Mouse (Mus musculus) forebrain, embryonic 14.5 days (tissue): ENCODE results near the gene Mettl23. TPM values are rescaled to one million over a fixed set of nuclear protein-coding genes. Genes with fewer than 3 reads are reported as not detected.
"Not testable (repeated sequence)": the region's sequence is repeated elsewhere in the genome, so short reads cannot be mapped to it uniquely, and the experiment has no call there.

Source experiments
- ATAC-seq: fragments of 200-750 bp; cut with Nextera tagmentation; 2 replicates; pipeline ENCODE4 v1.8.0; 2017; ENCODE audit warnings: mild to moderate bottlenecking, moderate library complexity
- DNase-seq: peaks from one replicate; pipeline ENCODE4 v3.0.0-alpha.2; 2015; ENCODE audit warnings: low spot score
- H3K27ac ChIP-seq: fragments of 300-500 bp; sonication (generic); 2 replicates; pipeline ENCODE4 v1.5.1; 2014; ENCODE audit warnings: low read depth, mild to moderate bottlenecking, control low read depth, low read length, moderate library complexity
- H3K27me3 ChIP-seq: fragments of 300-500 bp; sonication (generic); replicated peaks from 2 replicates; pipeline ENCODE4 v1.6.1; 2014; ENCODE audit warnings: low read length, control low read depth, mixed read lengths; ENCODE audit not compliant: control insufficient read depth, insufficient read depth
- H3K36me3 ChIP-seq: fragments of 300-500 bp; sonication (generic); 2 replicates; pipeline ENCODE4 v1.6.1; 2014; ENCODE audit warnings: low read length, control low read depth; ENCODE audit not compliant: control insufficient read depth, insufficient read depth
- H3K4me1 ChIP-seq: fragments of 300-500 bp; sonication (generic); 2 replicates; pipeline ENCODE4 v1.6.1; 2014; ENCODE audit warnings: antibody characterized with exemption, low read length, control low read depth; ENCODE audit not compliant: control insufficient read depth, insufficient read depth
- H3K4me2 ChIP-seq: fragments of 300-500 bp; sonication (generic); 2 replicates; pipeline ENCODE4 v1.6.1; 2014; ENCODE audit warnings: mild to moderate bottlenecking, control low read depth, low read length
- H3K4me3 ChIP-seq: fragments of 300-500 bp; sonication (generic); 2 replicates; pipeline ENCODE4 v1.5.1; 2014; ENCODE audit warnings: low read depth, low read length, control low read depth
- H3K9ac ChIP-seq: fragments of 300-500 bp; sonication (generic); 2 replicates; pipeline ENCODE4 v1.6.1; 2014; ENCODE audit warnings: mild to moderate bottlenecking, low read length, control low read depth, moderate library complexity
- H3K9me3 ChIP-seq: fragments of 300-500 bp; sonication (generic); replicated peaks from 2 replicates; pipeline ENCODE4 v1.6.1; 2016; ENCODE audit warnings: low read length, control low read depth, mixed read lengths; ENCODE audit not compliant: control insufficient read depth
- WGBS: fragments of 180-500 bp; shearing (Covaris S2); extraction: QIAGEN DNeasy Blood & Tissue Kit; methylation state at CpG from one replicate; pipeline ENCODE4 v1.1.7; 2014; 5-methylcytosine and 5-hydroxymethylcytosine counted together
- polyA plus RNA-seq: library from polyadenylated mRNA; unstranded; fragments of >200 nt; fragmentation: Nextera tagmentation; extraction: Ambion mirVana; gene quantifications from 2 replicates; pipeline ENCODE4 v1.2.1, GENCODE M21; 2014

Mettl23 gene
- polyA plus RNA-seq, 1 experiment from 2014 or later = 100 TPM

- H3K4me2 ChIP-seq = no peak overlapping the region
- no peaks in the 10 kb centered on the region for H3K27me3 ChIP-seq
- WGBS = 75% methylated on average over 7 of the region's 7 CpGs
- no peak for ATAC-seq
- peaks cover 23% of the 10 kb centered on the region for H3K4me1 ChIP-seq
- no peak overlapping the region for H3K4me3 ChIP-seq
- no peak for DNase-seq
- H3K36me3 ChIP-seq = peaks cover 65% of the 10 kb centered on the region
- no peaks in the 10 kb centered on the region for H3K9me3 ChIP-seq
- H3K27ac ChIP-seq = no peak overlapping the region
- H3K9ac ChIP-seq = no peak overlapping the region
Measured at GRCm38 (mm10) chr11:116839601-116840000, 3.5 kb upstream of the Mettl23 start.

GRCm38 (mm10) chr11:116840748-116841147 lies 2.3 kb upstream of the Mettl23 start:
- H3K9ac ChIP-seq = no peak overlapping the region
- H3K27ac ChIP-seq = no peak overlapping the region
- H3K36me3 ChIP-seq = peaks cover 54% of the 10 kb centered on the region
- DNase-seq (no peak), ATAC-seq (no peak)
- H3K4me2 ChIP-seq = peak overlapping the region; percentile 85
- 82% methylated on average over 4 of the region's 4 CpGs for WGBS
- peak overlapping the region; percentile 1 for H3K4me3 ChIP-seq
- H3K4me1 ChIP-seq = peaks cover 23% of the 10 kb centered on the region
- no peaks in the 10 kb centered on the region for H3K27me3 ChIP-seq
- no peaks in the 10 kb centered on the region for H3K9me3 ChIP-seq

- Histone ChIP-seq H3K27ac (peak overlapping the region; percentile 97), H3K4me3 (peak overlapping the region; percentile 73), H3K4me1 (peaks cover 23% of the 10 kb centered on the region), H3K9me3 (no peaks in the 10 kb centered on the region), H3K36me3 (peaks cover 47% of the 10 kb centered on the region), H3K27me3 (no peaks in the 10 kb centered on the region), H3K9ac (peak overlapping the region; percentile 93), H3K4me2 (peak overlapping the region; percentile 85)
- DNase-seq (peak; percentile 76), ATAC-seq (peak; percentile 67)
- under 1% methylated on average over 71 of the region's 73 CpGs for WGBS
Measured at GRCm38 (mm10) chr11:116842531-116843260, 382 bp upstream of the Mettl23 start.

DNA sequence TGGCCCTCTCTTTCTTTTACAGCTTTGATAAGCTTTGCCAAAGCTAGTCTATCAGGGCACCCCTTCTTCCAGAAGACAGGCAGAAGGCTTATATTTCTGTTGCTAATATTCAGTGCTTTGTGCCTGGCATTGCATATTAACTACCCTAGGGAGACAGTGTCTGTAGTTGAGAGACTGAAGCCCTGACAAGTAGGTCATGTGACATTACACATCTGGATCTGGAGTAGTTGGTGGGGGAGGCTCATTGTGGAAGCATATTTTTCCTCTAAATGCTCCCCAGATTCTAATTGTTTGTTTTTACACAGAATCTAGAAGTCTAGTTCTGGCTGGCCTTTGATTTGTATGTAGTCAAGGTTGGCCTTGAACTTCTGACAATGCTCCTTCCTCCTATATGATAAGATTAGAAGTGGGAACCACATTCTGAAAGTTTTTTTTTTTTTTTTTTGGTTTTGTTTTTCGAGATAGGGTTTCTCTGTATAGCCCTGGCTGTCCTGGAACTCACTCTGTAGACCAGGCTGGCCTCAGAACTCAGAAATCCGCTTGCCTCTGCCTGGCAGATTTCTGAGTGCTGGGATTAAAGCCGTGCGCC lies 3.6 kb downstream of the Mettl23 start:
- ATAC-seq = no peak
- no peak overlapping the region for H3K4me3 ChIP-seq
- H3K9ac ChIP-seq = no peak overlapping the region
- no peak for DNase-seq
- H3K27me3 ChIP-seq = no peaks in the 10 kb centered on the region
- no peak overlapping the region for H3K27ac ChIP-seq
- 78% methylated on average over 4 of the region's 4 CpGs for WGBS
- no peak overlapping the region for H3K4me2 ChIP-seq
- H3K4me1 ChIP-seq = peaks cover 23% of the 10 kb centered on the region
- H3K36me3 ChIP-seq = peaks cover 50% of the 10 kb centered on the region
- no peaks in the 10 kb centered on the region for H3K9me3 ChIP-seq

DNA sequence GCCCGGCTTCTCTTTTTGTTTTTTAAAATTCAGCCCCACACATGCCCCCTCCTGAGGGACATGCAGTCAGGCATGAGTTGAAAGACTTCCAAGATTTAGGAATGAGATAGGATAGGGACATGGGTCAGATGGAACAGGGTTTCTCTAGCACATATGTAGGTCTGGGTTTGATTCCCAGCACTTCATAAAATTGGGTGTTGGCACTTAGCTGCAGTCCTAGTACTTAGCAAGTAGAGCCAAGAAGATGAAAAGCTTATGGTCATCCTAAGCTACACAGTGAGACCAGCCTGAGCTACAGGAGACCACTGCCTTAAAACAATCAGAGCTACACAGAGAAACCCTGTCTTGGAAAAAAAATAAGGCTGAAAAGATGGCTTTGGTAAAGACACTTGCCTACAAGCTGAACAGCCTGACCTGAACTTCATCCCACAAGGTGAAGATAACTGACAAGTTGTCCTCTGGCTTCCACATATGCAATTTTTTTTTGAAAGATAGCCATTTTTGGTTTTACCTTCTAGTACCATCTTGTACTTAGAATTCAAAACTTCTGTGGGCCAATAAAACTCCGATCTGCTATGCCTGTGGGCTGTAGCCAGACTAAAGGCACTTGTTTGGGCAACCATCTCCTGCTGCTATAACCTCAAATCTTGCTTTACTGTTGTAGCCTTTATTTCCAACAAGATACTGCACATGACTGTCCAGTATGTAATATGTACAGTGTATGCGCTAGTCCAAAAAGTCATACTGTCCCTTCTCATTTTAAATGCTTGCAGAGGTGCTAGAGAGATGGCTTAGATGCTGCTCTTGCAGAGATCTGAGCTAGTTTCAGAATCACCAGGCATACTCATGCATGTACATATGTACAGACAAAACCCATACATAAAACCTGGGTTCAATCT lies 4.4 kb downstream of the Mettl23 start:
- Histone ChIP-seq H3K4me3 (no peak overlapping the region), H3K9ac (no peak overlapping the region), H3K4me1 (peaks cover 20% of the 10 kb centered on the region), H3K27ac (no peak overlapping the region), H3K4me2 (no peak overlapping the region), H3K36me3 (peaks cover 52% of the 10 kb centered on the region), H3K9me3 (no peaks in the 10 kb centered on the region), H3K27me3 (no peaks in the 10 kb centered on the region)
- ATAC-seq (no peak), DNase-seq (no peak)
- WGBS = 83% methylated on average over 3 of the region's 3 CpGs

GRCm38 (mm10) chr11:116848086-116848876 lies 5.2 kb downstream of the Mettl23 start:
- H3K36me3 ChIP-seq = peaks cover 52% of the 10 kb centered on the region
- no peak overlapping the region for H3K27ac ChIP-seq
- H3K27me3 ChIP-seq = no peaks in the 10 kb centered on the region
- H3K9ac ChIP-seq = no peak overlapping the region
- ATAC-seq = no peak
- H3K9me3 ChIP-seq = no peaks in the 10 kb centered on the region
- H3K4me2 ChIP-seq = no peak overlapping the region
- 83% methylated on average over 5 of the region's 5 CpGs for WGBS
- no peak overlapping the region for H3K4me3 ChIP-seq
- no peak for DNase-seq
- H3K4me1 ChIP-seq = peaks cover 20% of the 10 kb centered on the region

DNA sequence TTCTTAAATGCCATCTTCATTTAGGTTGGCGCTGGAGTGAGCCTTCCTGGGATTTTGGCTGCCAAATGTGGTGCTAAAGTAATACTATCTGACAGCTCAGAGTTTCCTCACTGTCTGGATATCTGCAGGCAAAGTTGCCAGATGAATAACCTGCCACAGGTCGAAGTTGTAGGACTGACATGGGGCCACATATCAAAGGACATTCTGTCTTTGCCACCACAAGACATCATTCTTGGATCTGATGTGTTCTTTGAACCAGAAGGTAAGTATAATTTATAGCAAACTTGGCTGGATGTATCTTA lies 5.8 kb downstream of the Mettl23 start:
- H3K4me1 ChIP-seq = peaks cover 19% of the 10 kb centered on the region
- not testable (repeated sequence) for H3K4me3 ChIP-seq, H3K27ac ChIP-seq, H3K9me3 ChIP-seq, H3K9ac ChIP-seq, H3K27me3 ChIP-seq, H3K4me2 ChIP-seq, ATAC-seq, DNase-seq
- H3K36me3 ChIP-seq = peaks cover 52% of the 10 kb centered on the region
- WGBS = 79% methylated on average over 2 of the region's 2 CpGs

GRCm38 (mm10) chr11:116849587-116849986 lies 6.5 kb downstream of the Mettl23 start:
- Histone ChIP-seq H3K9me3 (no peaks in the 10 kb centered on the region), H3K9ac (no peak overlapping the region), H3K27ac (no peak overlapping the region), H3K4me3 (no peak overlapping the region), H3K4me1 (peaks cover 18% of the 10 kb centered on the region), H3K4me2 (0 out of 2 replicates have a peak overlapping the region, but pooled peaks have one; percentile 9), H3K27me3 (no peaks in the 10 kb centered on the region), H3K36me3 (peaks cover 52% of the 10 kb centered on the region)
- ATAC-seq (no peak), DNase-seq (no peak)
